Mouse (Mus musculus) adrenal gland, postnatal 4 days (tissue): Measurements from ENCODE around the gene Glis2. TPM values are rescaled to one million over a fixed set of nuclear protein-coding genes. Genes with fewer than 3 reads are reported as not detected.

Experiments used
- DNase-seq, 2 experiments: peaks; one replicate each; pipeline ENCODE4 v3.0.0; 2021 to 2022; ENCODE audit warnings: low spot score in 2 of 2, mixed read lengths in 2 of 2
- total RNA-seq, 2 experiments: library from RNA; stranded (reverse); gene quantifications; 2 replicates each; pipeline ENCODE4 v1.2.3; 2021

Glis2 gene
- total RNA-seq, 2 experiments from 2014 or later: 66.0 to 77.7 TPM

DNA sequence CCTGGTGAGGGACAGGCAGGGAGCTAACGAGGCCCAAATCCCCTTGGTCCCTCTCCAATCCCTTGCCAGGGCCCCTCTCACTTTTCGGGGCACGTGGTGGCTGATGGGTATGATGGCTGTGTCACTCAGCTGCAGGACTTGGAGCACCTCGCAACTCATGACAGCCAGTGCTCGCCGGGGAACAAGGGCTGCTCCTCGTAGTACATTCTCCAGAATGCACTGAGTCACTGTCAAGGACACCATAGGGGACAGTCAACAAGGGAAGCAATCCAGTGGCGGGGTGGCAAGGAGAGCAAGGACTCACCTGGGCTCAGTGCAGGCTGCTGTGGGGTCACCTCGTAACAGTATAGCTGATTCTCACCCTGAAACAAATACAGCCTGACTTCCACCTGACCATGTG is 40.2 kb downstream of the Glis2 start:
- DNase-seq: no peak

DNA sequence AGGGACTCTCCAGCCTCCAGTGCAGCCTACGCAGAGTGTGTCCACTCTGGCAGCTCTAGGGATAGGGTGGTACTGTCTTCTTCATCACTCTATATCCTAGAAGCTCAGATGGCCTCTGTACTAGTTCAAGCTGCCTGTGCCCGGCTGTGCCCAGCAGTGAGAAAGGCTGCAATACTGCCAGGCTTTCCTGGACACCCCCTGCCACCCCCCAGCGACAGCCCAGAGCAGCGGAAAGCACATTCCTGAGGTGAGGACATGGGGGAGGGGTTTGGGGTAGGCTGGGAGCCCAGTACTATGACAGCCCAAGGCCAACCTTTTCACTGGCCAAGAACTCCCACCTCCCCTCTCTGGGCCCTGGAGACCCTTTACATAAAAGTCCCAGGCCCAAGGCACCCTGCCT is 41.2 kb downstream of the Glis2 start:
- no peak for DNase-seq

- DNase-seq: no peak
Measured at GRCm38 (mm10) chr16:4638891-4639390, 44.4 kb downstream of the Glis2 start.

DNA sequence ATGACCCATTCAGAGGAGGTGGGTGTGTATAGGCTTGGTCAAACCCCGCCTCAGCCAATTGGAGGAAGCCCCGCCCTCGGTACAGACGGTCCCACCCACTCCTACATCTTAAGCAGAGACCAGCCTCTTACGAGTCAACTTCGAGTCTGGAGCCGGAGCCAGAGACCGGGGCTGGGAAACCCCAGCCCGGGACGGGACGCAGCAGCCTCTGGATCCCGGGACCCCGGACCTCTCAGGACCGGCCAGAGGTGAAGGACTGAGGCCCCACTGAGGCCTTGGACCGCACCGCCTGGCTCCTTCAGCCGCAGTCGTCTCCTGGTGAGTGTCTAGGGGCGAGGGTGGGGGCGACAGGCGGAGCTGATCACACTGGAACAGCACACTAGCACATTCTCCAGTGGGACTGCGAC is 45.3 kb downstream of the Glis2 start, which contains the start of the genes Vasn and Dnaja3:
Gene Vasn, plus strand, starts transcription at position 111 of the 407 bp plus-strand sequence.
Gene Dnaja3, plus strand, starts transcription at position 159 of the 407 bp plus-strand sequence.
- peak in 1 of 2 experiments; percentile 74 for DNase-seq

DNA sequence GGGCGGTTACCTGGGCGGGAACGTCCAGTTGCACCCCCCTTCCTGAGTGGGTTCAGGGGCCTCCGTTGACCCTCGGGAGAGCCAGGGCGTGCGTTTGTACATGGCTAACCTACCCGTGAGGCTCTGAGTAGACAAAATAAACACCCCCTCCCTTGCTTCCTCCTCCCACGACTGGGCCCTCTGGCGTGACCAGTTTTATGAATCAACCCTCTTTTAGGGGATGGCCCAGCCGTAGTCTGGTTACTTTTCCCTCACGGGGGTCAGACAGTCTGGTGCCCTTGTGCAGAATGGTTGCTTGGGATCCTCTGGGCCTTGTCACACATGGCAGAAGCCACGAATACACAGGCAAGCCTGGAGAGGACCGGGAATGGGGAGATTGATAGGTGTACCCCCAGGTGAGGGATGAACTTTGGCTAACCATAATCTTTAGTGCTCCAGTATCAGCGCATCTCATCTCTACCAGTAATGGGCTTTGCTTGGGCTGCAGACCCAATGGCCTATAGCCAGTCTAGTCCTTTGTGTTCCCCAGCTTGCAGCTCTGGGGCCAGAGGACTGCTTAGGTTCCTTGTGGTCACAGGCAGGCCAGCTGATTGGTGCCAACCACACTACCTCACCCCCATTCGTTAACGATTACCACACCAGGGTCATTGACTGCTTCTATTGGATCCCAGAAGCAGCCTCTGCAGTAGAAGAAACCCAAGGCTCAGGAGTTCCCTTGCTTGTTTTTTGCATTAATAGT is 45.9 kb downstream of the Glis2 start:
- no peak for DNase-seq

- no peak for DNase-seq
Measured at GRCm38 (mm10) chr16:4641119-4641838, 46.8 kb downstream of the Glis2 start.

DNA sequence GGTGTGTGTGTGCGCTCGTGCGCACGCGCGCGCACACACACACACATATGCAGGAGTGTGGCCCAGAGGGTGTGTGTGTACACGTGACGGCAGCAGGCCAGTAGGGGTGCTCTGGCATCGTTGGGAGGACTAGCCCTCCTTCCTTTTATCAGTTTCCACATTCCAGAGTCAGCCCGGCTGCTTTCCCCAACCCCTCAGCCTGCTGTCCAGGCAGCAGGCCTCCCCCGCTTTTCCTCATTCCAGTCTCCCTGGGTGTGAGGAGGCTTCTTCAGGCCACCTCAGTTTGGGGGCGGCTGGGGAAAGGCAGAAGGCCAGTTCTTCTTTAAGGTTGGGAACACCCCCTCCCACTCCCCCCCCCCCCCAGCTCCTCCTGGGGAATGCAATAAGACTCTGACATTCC is 47.7 kb downstream of the Glis2 start:
- no peak for DNase-seq

DNA sequence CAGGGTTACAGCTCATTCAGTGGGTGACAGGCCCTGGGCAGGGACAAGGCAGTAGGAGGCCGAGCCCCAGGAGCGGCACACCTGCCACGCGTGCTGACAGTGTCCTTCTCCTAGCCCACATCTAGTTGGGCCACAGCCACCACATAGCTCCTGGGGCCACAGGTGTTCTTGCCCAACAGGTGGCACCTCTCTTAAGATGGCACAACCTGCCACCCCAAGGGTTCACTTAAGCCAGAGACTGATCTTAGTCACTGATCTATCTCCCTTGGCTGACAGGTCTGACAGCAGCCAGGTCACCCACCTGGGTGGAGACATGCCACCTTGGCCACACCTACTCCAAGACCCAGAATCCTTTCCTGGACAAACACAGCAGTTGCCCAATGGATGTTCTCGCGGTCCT is 48.4 kb downstream of the Glis2 start:
- no peak for DNase-seq

DNA sequence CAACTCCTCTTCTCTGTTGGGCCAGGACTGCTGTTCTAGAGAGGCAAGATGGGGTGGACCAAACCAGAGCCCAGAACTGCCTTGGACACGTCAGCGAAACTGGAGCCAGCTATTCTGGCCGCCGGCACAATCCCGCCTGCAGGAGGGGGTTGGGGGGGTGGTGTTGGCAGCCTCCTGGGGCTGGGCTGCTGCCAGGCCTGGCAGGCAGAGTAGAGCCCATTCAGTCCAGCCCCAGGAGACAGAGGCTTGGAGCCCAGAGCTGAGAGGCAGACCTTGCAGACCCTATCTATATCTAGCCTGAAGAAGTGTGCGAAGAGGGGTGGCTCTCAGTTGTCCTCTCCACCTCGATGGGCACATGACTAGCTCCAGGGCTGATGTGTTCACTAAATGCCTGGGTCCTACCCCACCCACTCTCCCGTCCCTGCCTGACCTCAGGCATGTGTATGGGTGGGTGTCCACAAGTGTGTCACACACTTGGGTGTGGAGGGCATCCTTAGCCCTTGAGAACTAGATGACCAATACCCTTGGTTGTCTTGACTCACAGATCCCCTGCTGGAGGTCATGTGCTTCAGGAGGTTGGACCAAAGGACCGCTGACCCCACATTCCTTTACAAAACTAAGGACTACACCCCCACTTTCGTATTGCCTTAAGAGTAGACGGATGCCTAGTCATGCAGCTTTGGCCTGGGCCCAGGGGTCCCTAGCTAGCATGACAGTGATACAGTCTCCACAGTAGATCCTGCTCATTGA is 49.3 kb downstream of the Glis2 start:
- DNase-seq: peak in 1 of 2 experiments; percentile 63

DNA sequence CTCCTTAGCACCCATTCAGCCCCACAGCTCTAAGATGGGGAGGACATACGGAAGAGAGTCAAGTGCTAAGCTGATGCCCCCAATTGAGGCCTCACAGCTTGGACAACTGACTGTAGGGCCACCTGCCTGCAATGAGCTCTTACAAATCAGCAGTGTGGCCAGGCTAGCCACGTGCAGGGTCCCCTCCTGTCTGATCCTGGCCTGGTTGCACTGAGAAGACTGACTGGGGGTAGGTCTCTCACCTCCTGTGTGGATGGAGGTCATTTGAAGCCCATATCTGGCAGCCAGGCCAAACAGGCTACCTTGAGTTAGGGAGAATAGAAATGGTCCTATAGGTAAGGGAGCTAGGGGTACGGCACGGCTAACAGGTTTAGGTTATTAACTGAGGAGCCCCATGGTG is 51.4 kb downstream of the Glis2 start:
- DNase-seq: no peak

- DNase-seq: no peak
Measured at GRCm38 (mm10) chr16:4646831-4647230, 52.3 kb downstream of the Glis2 start.

DNA sequence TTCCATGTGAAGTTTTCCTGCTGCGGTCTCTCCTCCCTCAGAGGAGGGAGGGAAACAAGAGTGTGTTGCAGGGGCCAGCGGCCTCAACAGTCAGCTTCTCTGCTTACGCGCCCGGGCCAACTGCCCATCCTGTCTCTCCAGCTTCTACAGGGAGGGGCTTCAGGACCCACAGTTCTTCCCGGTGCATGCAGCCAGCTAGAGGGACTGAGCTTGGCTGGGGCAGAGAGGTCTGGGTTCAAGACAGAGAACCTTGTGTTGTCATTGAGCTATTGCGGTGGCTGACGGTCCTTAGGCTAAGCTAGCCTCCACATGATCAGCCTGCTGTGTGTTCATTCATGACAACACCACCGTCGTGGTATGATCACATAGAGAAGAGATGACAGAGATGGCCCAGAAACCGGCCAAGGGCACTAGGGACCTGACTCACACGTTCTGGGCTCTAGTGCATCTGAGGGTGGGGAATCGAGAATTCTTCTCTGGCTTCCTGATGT is 53.2 kb downstream of the Glis2 start:
- no peak for DNase-seq

- no peak for DNase-seq
Measured at GRCm38 (mm10) chr16:4648416-4649023, 54.0 kb downstream of the Glis2 start.

GRCm38 (mm10) chr16:4649211-4649610 is 54.7 kb downstream of the Glis2 start:
- DNase-seq: no peak

- DNase-seq: no peak
Measured at GRCm38 (mm10) chr16:4649692-4650091, 55.2 kb downstream of the Glis2 start.

DNA sequence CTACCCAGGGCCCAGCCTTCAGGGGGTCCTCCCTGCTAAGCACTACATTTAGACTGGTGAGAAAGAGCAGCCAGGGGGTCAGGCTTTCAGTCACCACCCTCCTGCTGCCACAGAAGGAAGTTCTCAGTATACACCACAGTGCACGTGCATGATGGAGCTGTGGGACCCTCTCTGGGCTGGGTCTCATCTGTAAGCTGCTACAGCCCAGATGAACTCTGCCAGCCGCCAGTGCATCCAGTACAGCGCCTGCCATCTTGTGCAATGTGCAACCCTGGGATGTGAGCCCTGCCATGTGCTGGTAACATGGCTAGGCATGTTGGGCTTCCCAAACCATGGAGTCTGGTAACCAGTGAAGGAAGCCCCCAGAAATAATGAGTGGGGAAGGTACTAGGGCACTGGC is 55.6 kb downstream of the Glis2 start:
- DNase-seq: no peak

DNA sequence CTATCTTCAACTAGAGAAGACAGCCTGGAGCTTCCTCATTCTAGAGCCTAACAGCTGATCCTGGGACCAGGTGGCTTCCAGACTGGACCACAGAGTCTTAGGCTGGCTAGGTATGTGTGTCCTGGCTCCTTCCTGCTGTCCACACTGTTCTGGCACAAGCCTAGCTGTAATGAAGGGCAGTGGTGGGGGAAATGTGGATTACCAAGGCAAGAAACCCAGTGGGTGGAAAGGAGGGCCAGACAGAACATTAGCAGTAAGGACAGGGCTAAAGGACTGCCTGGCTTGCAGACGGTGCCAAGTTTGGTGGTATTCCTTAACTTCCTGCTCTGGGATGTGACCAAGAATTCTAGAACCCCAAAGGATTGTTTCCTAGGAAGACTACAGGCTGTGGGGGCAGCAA is 56.6 kb downstream of the Glis2 start:
- DNase-seq: no peak

- DNase-seq: no peak
Measured at GRCm38 (mm10) chr16:4651624-4652023, 57.1 kb downstream of the Glis2 start.

GRCm38 (mm10) chr16:4652707-4653416 is 58.3 kb downstream of the Glis2 start:
- no peak for DNase-seq

GRCm38 (mm10) chr16:4654706-4655105 is 60.2 kb downstream of the Glis2 start:
- DNase-seq: no peak
